Mouse (Mus musculus): ENCODE results near the gene Ppp3cb. TPM values are rescaled to one million over a fixed set of nuclear protein-coding genes. Genes with fewer than 3 reads are reported as not detected.

Ppp3cb gene
- polyA plus RNA-seq, 1 experiment from 2014 or later = 38.8 TPM

Other genes with a start within 250 kb of the Ppp3cb start
- gene Ecd, start 198.5 kb downstream of the Ppp3cb start, polyA plus RNA-seq (2015; fragmentation: Nextera tagmentation; extraction: Ambion mirVana) = 44.1 and 45.9 TPM in 2 replicates
- 29.0 and 31.1 TPM in 2 replicates for gene Fam149b, start 198.4 kb downstream of the Ppp3cb start, polyA plus RNA-seq (2015; fragmentation: Nextera tagmentation; extraction: Ambion mirVana)
- gene Dnajc9, start 157.7 kb downstream of the Ppp3cb start, polyA plus RNA-seq (2015; fragmentation: Nextera tagmentation; extraction: Ambion mirVana) = 128 and 134 TPM in 2 replicates
- gene Mrps16, start 152.9 kb downstream of the Ppp3cb start, polyA plus RNA-seq (2015; fragmentation: Nextera tagmentation; extraction: Ambion mirVana) = 97.9 and 100 TPM in 2 replicates
- 0.18 and 0.28 TPM in 2 replicates for gene Cfap70, start 94.3 kb downstream of the Ppp3cb start, polyA plus RNA-seq (2015; fragmentation: Nextera tagmentation; extraction: Ambion mirVana)
- gene Anxa7, start 66.4 kb downstream of the Ppp3cb start, polyA plus RNA-seq (2015; fragmentation: Nextera tagmentation; extraction: Ambion mirVana) = 45.5 and 47.0 TPM in 2 replicates
- 0.54 and 0.98 TPM in 2 replicates for gene Mss51, start 49.7 kb downstream of the Ppp3cb start, polyA plus RNA-seq (2015; fragmentation: Nextera tagmentation; extraction: Ambion mirVana)
- gene Usp54, start 94.5 kb upstream of the Ppp3cb start, polyA plus RNA-seq (2015; fragmentation: Nextera tagmentation; extraction: Ambion mirVana) = 3.8 and 4.4 TPM in 2 replicates
- gene Myoz1, start 110.0 kb upstream of the Ppp3cb start, polyA plus RNA-seq (2015; fragmentation: Nextera tagmentation; extraction: Ambion mirVana) = 0.13 and 0.57 TPM in 2 replicates
- 0.13 and 0.52 TPM in 2 replicates for gene Synpo2l, start 121.8 kb upstream of the Ppp3cb start, polyA plus RNA-seq (2015; fragmentation: Nextera tagmentation; extraction: Ambion mirVana)
- 82.8 and 96.2 TPM in 2 replicates for gene Sec24c, start 127.7 kb upstream of the Ppp3cb start, polyA plus RNA-seq (2015; fragmentation: Nextera tagmentation; extraction: Ambion mirVana)
- 21.2 and 22.8 TPM in 2 replicates for gene Fut11, start 148.4 kb upstream of the Ppp3cb start, polyA plus RNA-seq (2015; fragmentation: Nextera tagmentation; extraction: Ambion mirVana)
- gene Chchd1, start 156.4 kb upstream of the Ppp3cb start, polyA plus RNA-seq (2015; fragmentation: Nextera tagmentation; extraction: Ambion mirVana) = 191 and 227 TPM in 2 replicates
- 21.2 and 23.5 TPM in 2 replicates for gene Zswim8, start 161.0 kb upstream of the Ppp3cb start, polyA plus RNA-seq (2015; fragmentation: Nextera tagmentation; extraction: Ambion mirVana)
- 20.4 and 21.9 TPM in 2 replicates for gene Ndst2, start 188.0 kb upstream of the Ppp3cb start, polyA plus RNA-seq (2015; fragmentation: Nextera tagmentation; extraction: Ambion mirVana)
- gene Camk2g, start 247.5 kb upstream of the Ppp3cb start, polyA plus RNA-seq (2015; fragmentation: Nextera tagmentation; extraction: Ambion mirVana) = 37.1 and 42.3 TPM in 2 replicates

Measured in intestine, embryonic 15.5 days (tissue).